Mouse (Mus musculus) brain, embryonic 14.5 days (tissue): ENCODE data around the gene Snd1.

ENCODE experiments used
- CTCF ChIP-seq: fragments of 200-500 bp; IDR thresholded peaks from 2 replicates; pipeline ENCODE4 v1.5.1; 2012; ENCODE audit warnings: inconsistent platforms, mild to moderate bottlenecking, moderate library complexity, borderline replicate concordance; ENCODE audit not compliant: insufficient read depth, insufficient read length; ENCODE audit errors: extremely low read depth
- POLR2A ChIP-seq: fragments of 200-500 bp; IDR thresholded peaks from 2 replicates; pipeline ENCODE4 v1.6.1; 2012; ENCODE audit warnings: mild to moderate bottlenecking, inconsistent platforms, borderline replicate concordance; ENCODE audit not compliant: poor library complexity, insufficient read depth, insufficient read length, severe bottlenecking; ENCODE audit errors: extremely low read depth

- no peak for TF ChIP-seq CTCF
- no peak for TF ChIP-seq POLR2A
These were observed 375.5 kb downstream of the Snd1 start for GRCm38 (mm10) chr6:28850326-28850900.
